Mouse (Mus musculus): ENCODE results near the gene Rhoh. TPM values are rescaled to one million over a fixed set of nuclear protein-coding genes. Genes with fewer than 3 reads are reported as not detected.

The Rhoh gene
- total RNA-seq (2021) = under 1 TPM; 0.23 to 0.54 TPM
- long read RNA-seq, experiment 1, partial matches to known transcripts = 0 of 1 reads
- long read RNA-seq, experiment 1, other reads (novel, unspliced or antisense) = 0 of 1 reads
- long read RNA-seq, experiment 2, partial matches to known transcripts = 1 of 1 reads
- long read RNA-seq, experiment 2, other reads (novel, unspliced or antisense) = 0 of 1 reads

DNA sequence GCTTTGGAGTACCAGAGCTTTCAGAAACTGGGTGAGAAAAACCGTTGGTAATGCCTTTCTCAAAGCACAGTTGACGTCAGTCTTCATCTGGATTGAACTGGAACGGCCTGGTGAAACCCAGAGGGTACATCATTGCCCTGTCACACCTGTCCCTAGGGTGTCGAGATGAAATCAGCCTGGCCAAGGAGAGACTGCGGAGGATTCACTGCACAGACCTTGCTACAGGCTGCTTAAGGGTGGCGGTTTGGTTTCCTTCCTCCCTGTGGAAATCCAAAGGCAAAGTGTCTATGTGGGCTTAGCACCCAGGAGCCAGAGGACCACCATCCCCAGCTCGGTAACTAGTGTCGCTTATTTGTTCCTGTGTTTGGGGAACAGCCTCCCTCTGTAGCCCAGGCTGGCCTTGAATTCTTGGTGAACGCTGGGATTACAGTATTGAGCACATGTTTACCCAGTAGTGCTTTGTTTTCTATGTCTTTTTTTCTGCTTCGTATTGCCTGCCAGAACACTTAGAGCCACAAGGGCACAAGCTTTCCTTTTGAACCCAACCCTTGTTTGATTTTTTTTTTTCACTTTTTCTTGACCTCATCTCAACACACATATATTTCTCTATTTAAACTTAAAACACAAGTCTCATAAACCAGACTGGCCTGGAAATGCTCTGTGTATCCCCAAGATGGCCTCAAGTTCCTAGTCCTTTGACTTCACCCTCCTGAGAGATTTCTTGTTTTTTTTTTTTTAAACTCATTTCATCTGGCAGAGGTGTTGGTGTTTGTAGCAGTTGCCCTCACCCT is at the start of gene Rhoh:
Rhoh (plus strand) TSS at position 60 of the 791 bp plus-strand sequence.
- DNase-seq (ENCODE audit: low spot score in 2 of 2) = no peak

DNA sequence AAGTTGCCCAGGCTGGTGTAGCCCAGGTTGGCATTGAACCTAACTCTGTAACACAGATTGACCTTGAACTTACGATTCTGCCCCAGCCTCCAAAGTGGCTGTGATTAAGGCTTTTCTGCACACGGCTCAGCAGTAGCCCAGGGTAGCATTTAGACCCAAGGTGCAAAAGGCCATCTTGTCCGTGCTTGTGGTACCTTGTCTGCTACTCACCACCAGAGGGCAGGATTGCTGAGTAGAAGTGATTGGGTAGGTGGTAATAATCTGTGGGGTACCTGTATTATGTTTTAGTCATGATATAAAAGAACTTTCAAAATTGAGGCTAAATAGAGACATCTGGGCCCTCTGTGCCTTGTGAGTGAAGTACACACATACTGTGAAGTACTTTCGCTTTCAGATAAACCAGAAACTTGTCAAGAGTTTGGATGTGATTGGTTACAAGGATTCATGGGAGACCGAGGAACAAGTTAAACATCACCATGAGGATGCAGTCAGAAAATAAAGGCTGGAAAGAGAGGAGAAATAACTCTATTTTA is 37.3 kb upstream of the Rhoh start:
- DNase-seq (ENCODE audit: low spot score in 2 of 2) = peak; percentile 31 to 37

DNA sequence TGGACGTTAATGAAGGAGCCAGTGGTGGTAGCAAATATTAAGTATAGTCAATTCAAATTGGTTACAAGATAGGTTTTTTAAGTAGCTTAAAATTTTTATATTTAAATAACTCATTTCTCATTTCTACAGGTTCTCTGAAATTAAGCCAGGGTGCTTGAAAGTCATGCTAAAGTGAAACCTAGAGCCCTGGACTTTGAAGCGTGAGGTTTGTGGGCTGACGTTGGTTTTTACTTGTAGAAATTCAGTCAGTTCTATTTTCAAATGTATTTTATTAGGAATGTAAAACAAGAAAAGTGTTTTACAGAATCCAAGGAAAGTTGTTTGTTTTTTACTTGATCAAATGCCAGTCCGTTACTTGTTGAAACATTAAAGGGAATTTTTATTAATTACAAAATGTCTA is 34.5 kb upstream of the Rhoh start:
- DNase-seq (ENCODE audit: low spot score in 2 of 2) = no peak

DNA sequence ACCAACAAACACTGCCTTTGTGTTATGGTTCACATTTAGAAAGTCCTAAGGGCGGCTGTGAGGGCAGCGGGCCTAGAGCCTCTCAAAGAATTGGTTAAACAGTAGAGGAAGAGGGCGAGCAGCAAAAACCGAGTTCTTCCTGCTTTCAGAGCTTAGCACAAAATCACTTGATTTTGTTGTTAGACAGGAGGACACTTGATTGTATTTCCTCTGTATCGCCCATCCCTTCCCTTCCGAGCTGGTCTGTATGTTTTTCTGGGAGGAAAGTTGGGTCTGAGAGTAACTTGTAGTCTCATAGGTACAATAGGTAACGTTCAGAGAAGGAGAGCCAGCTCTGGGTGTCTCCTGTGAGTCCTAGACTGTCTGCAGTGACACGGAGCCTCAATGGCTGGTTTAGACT is 33.9 kb upstream of the Rhoh start:
- no peak for DNase-seq (ENCODE audit: low spot score in 2 of 2)

DNA sequence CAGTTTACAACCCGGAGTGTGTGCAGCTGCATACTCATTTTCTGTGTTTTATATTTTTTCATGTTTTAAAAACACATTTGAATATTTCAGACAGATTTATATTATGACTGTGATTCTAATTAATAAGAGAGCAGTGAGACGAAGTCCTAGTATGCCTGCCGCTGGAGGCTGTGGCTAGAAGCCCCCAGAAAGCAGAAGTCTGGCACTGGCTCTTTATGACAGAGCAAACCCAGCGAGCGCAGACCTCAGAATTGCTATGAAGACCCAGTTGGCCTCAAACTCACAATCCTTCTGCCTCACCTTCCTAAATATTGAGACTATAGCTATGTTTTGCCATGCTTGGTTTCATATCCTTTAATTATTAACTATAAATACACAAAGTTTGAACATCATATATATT is 32.8 kb upstream of the Rhoh start:
- no peak for DNase-seq (ENCODE audit: low spot score in 2 of 2)

DNA sequence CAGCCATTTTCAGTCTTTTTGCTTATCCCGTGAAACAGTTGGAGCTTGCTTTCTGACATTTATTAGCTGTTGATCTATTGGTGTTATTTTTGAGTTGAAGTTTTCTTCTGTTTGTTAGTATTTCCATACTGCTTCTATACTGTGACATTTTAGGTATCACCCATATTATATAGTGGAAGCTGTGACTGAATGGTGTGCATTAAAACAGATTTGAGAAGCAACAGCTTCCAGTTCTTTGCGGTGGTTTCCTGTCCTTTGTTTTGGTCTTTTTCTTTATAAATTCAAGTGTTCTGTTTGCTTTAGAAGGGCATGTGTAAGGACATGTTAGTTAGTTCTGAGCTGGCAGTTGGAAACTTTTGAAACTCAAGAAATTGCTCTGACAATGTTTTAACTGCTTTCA is 32.0 kb upstream of the Rhoh start:
- DNase-seq (ENCODE audit: low spot score in 2 of 2) = no peak

DNA sequence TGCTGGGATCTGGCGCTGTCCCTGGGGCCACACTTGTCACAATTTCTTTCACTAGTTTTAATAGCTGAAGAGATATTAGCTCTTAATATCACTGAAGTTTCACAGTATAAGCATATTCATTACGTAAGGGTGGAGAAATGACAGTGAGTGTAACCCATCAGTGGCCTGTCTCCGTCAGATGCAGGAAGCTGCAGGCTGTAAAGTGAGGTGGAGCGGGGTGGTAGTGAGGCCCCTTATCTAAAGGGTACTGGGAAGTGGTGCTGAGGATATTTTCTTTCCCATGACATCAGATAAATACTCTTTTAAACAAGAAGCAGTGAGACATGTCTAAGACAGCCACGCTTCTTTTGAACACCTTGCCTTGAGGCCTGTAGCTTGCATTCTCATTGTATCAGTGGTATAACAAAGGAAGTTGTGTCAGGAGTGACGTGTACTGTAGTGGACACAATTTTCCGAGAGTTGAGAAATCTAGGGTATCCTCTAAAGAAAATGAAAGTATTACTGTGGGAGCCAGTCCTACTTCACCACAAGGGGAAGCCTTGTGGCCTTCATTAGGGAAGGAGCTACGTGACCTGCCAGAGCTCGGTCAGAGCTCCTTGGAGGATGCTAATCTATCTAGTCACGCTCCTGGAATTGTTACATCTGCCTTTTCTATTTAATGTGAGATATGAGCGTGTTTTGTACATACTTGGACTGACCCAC is 28.9 kb upstream of the Rhoh start:
- DNase-seq (ENCODE audit: low spot score in 2 of 2) = no peak

DNA sequence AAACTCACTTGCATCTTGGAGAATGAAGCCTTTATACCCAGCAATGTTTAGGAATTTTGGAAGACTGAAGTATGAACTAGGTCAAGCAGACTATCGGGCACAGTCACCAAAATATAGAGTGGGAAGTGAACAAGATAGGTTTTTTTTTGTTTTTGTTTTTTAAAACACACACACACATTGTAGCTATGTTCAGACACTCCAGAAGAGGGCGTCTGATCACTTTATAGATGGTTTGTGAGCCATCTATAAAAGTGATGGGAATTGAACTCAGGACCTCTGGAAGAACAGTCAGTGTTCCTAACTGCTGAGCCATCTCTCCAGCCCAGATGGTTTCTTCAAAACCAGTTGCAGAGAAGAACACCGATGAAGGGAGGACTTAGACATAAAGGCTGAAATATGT is 27.9 kb upstream of the Rhoh start:
- DNase-seq (ENCODE audit: low spot score in 2 of 2) = no peak

DNA sequence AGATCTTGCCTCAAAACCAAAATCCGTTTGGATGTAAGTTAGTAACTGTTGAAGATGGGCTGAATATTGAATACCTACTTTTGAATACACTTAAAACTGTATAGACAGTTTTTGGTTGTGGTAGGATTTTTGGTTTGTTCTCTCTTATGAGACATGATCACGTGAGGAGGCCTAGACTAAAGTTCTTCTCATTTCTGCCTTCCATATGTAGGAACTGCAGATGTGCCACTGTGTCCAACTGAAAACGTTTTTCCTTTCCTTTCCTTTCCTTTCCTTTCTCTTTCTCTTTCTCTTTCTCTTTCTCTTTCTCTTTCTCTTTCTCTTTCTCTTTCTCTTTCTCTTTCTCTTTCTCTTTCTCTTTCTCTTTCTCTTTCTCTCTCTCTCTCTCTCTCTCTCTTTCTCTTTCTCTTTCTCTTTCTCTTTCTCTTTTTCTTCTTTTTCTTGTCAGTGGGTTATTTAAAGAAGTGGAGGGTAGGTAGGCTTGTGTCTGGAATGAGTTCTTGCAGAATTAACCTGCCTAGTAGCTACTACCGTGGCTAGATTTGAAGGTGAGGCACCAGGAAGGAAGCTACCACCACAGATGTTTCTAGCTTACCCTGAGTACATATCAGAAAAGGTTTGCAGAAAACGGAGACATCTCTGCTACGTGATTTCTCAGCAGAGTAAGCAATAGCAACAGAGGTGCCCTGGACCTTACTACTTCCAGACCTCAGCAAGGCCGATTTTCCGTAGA is 27.1 kb upstream of the Rhoh start:
- DNase-seq (ENCODE audit: low spot score in 2 of 2) = no peak

DNA sequence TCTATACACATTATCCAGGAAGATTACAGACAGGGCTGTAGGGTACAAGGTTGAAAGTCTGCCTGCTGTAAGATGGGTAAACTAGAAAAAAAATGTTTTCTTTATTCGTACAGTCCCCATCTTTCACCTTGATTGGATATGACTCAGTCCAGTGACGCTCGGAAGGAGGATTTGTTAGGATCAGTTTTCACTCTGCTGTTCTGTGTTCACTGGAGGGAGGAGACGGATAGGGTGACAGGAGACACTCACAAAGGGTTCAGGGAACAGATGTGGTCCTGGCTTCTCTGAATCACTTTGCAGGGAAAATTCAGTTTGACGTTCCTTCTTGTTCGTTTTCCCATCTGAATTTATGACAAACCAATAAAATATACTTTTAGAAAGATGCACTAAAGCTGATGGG is 23.0 kb upstream of the Rhoh start:
- no peak for DNase-seq (ENCODE audit: low spot score in 2 of 2)

DNA sequence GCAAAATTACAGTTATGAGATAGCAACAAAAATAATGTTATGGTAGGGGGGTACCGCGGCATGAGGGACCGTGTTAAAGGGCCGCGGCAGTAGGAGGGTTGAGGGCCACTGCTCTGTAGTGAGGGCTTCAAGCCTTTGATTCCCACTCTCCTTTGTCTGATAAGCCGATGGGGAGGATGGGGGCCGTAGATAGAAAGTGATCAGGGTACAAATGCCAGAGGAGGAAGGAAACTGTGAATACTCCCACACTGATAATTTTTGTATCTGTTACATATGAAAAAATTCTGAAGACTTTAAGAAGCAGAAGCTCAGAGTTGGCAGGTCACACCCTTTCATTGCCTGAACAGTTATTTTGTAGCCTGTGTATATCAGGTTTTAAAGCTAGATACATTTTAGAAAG is 18.1 kb upstream of the Rhoh start:
- DNase-seq (ENCODE audit: low spot score in 2 of 2) = no peak

DNA sequence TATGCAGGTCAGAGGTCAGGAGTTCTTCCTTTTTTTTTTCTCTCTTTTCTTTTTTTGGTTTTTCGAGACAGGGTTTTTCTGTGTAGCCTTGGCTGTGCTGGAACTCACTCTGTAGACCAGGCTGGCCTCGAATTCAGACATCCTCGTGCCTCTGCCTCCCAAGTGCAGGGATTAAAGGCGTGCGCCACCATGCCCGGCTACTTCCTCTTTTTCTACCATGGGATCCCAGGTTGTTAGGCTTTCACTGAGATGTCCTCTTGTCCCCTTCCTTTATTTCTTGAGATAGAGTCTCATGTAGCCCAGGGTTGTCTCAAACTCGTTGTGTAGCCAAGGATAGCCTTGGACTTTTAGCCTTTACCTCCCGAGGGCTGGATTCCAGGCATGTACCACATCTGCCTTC is 14.5 kb upstream of the Rhoh start:
- DNase-seq (ENCODE audit: low spot score in 2 of 2) = no peak

DNA sequence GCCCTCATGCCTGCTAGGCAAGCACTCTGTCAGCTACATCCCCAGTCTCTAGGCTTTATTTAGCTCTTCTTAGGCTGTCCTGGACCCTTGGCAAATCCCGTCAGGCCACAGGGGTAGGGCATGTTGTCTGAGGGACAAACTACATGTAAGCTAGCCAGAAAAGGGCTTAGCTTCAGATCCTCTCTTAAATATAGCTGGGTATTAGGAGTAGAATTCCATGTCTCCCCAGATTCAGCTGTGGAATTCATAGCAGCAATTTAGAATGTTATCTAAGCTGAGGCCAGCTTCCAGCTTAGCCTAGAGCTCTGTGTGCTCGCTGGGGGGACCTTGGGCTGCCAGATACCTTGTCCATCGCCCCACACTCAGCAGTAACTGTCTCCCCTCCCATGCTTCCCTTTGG is 14.1 kb upstream of the Rhoh start:
- DNase-seq (ENCODE audit: low spot score in 2 of 2) = no peak

DNA sequence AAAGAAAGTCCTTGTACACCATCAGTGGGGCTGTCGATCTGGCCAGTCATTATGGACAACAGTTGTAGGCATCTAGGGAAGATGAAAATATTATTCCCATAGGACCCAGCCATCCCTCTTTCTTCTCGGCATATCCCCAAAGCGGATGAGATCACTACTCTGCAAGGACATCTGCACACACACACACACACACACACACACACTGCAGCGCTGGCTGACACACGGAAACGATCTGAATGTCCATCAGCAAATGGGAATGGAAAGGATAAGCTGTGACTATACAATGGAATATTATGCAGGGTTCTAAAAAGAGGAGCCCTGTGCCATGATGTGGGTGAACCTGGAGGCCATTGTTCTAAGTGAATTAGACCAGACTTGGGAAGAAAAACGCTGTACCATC is 13.4 kb upstream of the Rhoh start:
- DNase-seq (ENCODE audit: low spot score in 2 of 2) = no peak

DNA sequence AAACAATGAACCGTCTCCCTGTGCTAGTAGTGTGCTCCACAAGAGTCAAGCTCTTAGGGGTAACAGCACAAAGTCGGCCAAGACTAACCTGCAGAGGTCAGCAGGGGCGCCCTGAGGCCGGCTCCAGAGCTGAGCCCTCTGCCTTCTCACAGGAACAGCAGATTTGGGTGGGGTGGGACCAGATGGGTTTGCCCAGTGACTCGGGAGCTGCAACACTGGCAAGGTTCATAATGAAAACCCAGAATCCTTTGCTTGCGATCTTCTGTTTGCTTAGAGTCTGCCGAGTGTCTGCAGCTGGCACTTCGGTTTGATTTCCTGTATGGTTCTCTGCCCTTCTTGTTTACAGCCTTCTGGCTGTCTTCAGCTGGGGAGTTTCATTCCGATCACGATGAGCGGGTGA is 10.2 kb upstream of the Rhoh start:
- no peak for DNase-seq (ENCODE audit: low spot score in 2 of 2)

DNA sequence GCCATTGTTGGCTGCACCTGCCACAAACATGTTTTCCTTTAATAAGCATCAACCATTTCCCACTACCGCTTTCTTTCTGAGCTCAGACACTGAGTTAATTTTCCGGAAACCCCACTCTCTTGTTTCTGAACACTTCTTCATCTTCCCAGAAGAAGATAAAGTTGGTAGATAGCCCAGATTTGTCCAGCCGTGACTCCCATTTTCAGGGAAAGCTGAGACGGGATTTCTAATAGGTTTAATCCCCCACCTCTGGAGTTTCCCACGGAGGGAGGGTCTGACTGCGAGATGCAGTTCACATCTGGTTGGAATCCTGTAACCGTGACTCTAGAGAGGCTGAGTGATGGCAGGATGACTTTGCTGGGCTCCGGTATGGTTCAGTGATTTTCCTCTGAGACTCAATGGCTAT is 6.2 kb upstream of the Rhoh start:
- DNase-seq (ENCODE audit: low spot score in 2 of 2) = no peak

DNA sequence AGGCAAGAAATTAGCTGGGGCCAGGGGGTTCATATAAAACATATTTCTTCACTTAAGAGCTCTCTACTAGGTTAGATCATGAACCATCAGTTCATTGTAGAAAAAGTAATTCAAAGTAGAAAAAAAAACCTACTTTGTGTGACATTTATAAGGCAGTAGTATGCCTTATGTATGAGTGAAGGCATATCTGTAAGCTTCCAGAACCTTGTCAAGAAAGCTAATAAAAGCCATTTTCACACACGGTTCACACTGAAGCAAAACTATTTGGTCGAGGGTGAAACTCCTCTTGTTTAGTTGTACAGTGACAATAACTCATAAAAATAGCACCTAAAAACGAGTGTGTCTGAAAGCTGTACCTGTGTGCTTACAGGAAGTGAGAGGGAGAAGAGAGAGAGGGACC is 5.4 kb upstream of the Rhoh start:
- no peak for DNase-seq (ENCODE audit: low spot score in 2 of 2)

DNA sequence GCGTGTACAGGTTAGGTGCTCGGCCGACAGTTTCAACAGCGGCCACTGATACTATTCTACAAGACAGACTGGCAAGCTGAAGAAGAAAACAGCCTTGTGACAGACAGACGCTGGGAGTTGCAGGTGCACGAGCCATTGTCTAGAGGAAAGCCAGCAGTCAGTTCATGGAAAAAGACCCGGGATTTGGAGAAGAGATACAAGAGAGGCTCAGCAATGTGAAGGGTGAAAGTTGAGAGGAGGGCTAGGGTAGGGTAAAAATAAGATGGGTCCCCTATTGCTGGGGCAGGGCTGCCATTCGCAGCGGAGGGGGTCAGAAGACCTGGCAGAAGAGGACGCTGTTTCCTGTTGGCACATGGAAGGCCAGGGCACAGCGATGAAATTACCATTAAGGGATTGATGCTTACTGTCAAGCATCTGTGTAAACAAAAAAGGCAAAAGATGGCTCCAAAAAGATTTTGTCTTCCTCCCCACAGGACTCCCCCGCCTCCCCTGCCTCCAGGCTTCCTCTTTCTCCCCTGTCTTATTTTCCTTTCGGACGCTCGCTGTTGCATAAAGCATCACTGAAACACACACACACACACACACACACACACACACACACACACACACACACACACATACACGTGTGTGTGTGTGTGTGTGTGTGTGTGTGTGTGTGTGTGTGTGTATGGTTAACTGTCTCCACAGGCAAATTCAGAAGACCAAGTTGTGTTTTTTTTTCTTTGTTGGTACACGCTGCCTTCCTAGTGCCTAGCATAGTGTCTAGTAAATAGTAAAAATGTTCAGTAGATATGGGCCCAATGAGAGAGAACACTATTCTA is 4.2 kb upstream of the Rhoh start:
- DNase-seq (ENCODE audit: low spot score in 2 of 2) = no peak

DNA sequence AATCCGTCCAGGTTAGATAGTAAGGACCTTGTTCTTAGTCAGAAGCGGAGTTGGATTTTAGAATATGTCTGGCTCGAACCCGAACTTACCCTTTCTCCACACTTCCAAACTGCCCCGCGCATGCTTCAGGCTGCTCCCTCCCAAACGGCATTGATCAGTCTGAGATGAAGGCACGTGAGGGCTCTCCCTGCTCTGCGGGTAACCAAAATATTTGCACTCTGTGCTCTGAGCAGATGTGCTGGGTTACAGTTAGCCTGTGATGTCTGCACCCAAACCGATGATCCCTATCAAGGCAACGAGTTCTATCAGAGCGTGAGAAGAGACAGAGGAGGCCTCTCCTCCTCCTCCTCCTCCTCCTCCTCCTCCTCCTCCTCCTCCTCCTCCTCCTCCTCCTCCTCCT is 3.1 kb upstream of the Rhoh start:
- no peak for DNase-seq (ENCODE audit: low spot score in 2 of 2)

DNA sequence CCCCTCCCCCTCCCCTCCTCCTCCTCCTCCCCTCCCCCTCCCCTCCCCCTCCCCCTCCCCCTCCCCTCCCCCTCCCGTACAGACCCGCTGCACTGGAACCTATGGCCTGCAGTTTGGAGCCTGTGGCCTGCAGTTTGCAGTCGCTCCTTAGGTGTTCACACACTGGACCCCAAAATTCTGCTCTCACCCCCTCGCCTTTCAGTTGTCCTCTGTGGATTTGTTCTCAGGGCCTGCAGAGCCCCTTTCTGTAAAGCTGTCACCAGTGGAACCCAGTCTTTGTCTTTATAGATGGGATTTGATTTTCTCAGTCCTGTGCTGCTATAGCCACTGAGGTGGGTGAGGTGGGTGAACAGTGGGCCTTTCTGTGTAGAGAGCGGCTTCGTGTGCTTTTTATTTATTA is 2.7 kb upstream of the Rhoh start:
- DNase-seq (ENCODE audit: low spot score in 2 of 2) = no peak

DNA sequence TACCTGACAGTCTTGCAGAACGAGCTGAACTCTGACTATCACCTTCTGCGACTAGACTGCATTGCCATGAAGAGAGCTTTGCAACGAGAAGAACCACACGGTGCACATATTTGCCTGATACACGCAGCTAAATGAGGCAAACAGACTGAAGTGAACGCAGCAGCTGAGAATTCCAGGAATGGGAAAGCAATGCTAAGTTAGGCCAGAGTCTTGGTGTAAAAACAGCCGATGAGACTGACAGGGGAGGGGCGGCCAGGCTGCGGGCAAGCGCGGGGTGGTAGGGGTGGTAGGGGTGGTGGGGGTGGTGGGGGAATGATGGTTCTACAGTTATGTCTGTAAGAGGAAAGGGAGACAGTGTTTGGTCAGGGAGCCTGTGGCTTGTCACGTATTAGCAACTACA is 2.1 kb upstream of the Rhoh start:
- DNase-seq (ENCODE audit: low spot score in 2 of 2) = no peak
